Mouse (Mus musculus): ENCODE results near the gene Prok2. TPM values are rescaled to one million over a fixed set of nuclear protein-coding genes. Genes with fewer than 3 reads are reported as not detected.

Prok2 gene
- total and polyA plus RNA-seq, 3 experiments = 0.21 TPM; not detected in 2

DNA sequence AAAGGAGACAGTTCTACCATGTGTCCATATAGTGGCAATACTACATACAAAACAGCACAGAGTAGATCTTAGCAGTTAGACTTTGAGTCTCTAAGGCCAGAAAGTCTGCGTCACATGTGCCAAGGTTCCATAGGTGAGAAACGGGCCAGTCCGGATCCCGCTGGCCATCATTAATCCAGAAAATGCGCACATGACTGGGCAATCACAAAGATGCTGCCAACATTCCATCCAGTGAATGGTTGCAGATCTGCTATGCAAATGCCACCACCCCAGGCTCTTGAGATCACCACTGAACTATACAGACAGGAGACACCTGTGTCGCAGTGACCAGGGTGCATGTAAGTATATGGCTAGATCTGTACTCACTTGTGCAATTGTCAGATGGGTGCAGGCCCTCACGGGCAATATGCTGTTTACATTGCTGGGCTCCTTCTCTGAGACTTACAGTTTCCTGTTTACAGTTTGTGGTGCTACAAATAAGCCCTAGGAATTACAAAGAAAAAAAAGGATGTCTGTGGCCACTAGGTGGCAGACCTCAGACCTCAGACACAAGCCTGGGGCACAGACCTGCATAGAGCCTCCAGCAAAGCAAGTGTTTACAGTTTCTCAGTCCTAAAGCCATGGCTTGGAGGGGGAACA, 55.6 kb downstream of the Prok2 start (continued):
- TF ChIP-seq ELF1 (IDR thresholded peaks at IDR 0.05; ENCODE audit: low read depth, low read length) (0 out of 2 replicates have a peak, but pooled peaks have one; percentile 25), SMC3 (IDR thresholded peaks at IDR 0.05; ENCODE audit: low read depth, low read length) (peak; percentile 71), ZMIZ1 (IDR thresholded peaks at IDR 0.05; ENCODE audit: low read depth, low read length) (no peak), HCFC1 (IDR thresholded peaks at IDR 0.05; ENCODE audit: low read depth, low read length) (peak; percentile 12; the same call in 1 of the 2 replicates), USF2 (conservative IDR thresholded peaks at IDR 0.05; ENCODE audit: low read depth, low read length) (no peak), EP300 (IDR thresholded peaks at IDR 0.05; ENCODE audit: low read length) (no peak), JUND (conservative IDR thresholded peaks at IDR 0.05; ENCODE audit: low read depth, low read length) (no peak), ZNF384 (IDR thresholded peaks at IDR 0.05; ENCODE audit: low read depth, low read length) (peak; percentile 67), USF1 (IDR thresholded peaks at IDR 0.05; ENCODE audit: low read depth, low read length) (no peak), NELFE (IDR thresholded peaks at IDR 0.05; ENCODE audit: low read depth, low read length) (no peak), ZC3H11A (IDR thresholded peaks at IDR 0.05; ENCODE audit: low read depth, low read length) (no peak), MYC (IDR thresholded peaks at IDR 0.05; ENCODE audit: low read depth, low read length) (no peak), TBP (conservative IDR thresholded peaks at IDR 0.05; ENCODE audit: low read depth, low read length) (no peak), KAT2A (IDR thresholded peaks at IDR 0.05; ENCODE audit: insufficient replicate concordance, low read length) (no peak), MAZ (IDR thresholded peaks at IDR 0.05; ENCODE audit: low read depth, low read length) (0 out of 2 replicates have a peak, but pooled peaks have one; percentile 24), TCF12 (IDR thresholded peaks at IDR 0.05; ENCODE audit: low read depth, low read length) (0 out of 2 replicates have a peak, but pooled peaks have one; percentile 21), PAX5 (IDR thresholded peaks at IDR 0.05; ENCODE audit: low read length) (no peak), CHD2 (IDR thresholded peaks at IDR 0.05; ENCODE audit: low read length) (no peak), CHD1 (IDR thresholded peaks at IDR 0.05; ENCODE audit: low read depth, low read length) (no peak)

DNA sequence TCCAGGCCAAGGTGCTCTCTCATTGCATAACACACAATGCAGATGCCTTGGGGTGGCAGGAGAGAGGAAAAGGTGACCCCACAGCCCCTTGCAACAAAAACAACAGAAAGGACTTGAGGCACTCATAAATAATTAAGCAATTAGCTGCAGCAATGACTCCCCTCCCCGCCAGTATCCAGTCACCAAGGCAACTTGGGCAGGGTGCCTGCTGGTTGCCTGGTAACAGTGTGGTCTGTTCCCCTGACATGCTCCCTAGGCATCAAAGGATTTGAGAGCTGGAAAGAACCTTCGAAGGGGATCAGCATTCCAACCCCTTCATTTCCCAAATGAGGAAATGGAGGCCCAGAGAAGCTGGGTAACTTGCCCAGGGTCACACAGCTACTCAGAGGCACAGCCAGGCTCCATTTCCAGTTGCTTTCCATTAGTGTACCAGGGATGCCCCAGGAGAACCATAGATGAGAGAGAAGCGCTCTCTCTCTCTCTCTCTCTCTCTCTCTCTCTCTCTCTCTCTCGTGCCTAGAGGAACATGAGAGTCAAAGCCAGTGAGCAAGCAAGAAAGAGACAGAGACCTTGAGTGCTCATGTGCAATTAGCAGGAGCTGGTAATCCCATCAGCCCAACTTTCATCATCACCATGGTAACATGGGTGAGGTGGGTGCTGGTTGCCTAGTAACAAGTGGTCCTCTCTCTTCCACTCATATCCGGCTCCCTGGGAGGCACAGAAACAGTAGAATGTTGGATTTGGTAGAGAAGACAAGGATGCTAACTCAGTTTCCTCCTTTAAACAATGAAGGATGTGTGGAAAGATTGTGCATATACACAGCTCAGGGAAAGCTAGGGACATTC, 56.5 kb downstream of the Prok2 start:
- Histone ChIP-seq H3K36me3 (replicated peaks in 1 of 2; ENCODE audit: control insufficient read depth in 1 of 2, insufficient read depth in 1 of 2, low read length in 1 of 2) (no peaks in the 10 kb centered on the region), H3K4me1 (ENCODE audit: control insufficient read depth in 1 of 2, insufficient read depth in 2 of 2) (peaks cover 5 to 20% of the 10 kb centered on the region in 2 experiments), H3K9ac (ENCODE audit: insufficient read depth, low read depth) (no peak overlapping the region), H3K27me3 (replicated peaks) (peaks cover 5% of the 10 kb centered on the region), H3K9me3 (replicated peaks; ENCODE audit: low read length) (no peaks in the 10 kb centered on the region), H3K4me3 (replicated peaks in 1 of 3; ENCODE audit: low read depth in 2 of 3, low read length in 2 of 3, poor library complexity in 1 of 3) (no peak overlapping the region), H3K79me2 (replicated peaks; ENCODE audit: control insufficient read depth, extremely low read depth, insufficient read depth, poor library complexity, severe bottlenecking) (peaks cover 6% of the 10 kb centered on the region; the same call in 1 of the 2 replicates), H3K27ac (ENCODE audit: insufficient read depth, low read depth) (no peak overlapping the region), H3K4me2 (ENCODE audit: insufficient read depth, low read depth, poor library complexity, severe bottlenecking) (no peak overlapping the region)
- no peak for DNase-seq (ENCODE audit: extremely low read depth)
- TF ChIP-seq CHD1 (IDR thresholded peaks at IDR 0.05; ENCODE audit: low read depth, low read length) (no peak), ZC3H11A (IDR thresholded peaks at IDR 0.05; ENCODE audit: low read depth, low read length) (no peak), USF2 (conservative IDR thresholded peaks at IDR 0.05; ENCODE audit: low read depth, low read length) (no peak), CTCF (conservative IDR thresholded peaks at IDR 0.05 in 1 of 2, IDR thresholded peaks at IDR 0.05 in 1 of 2; ENCODE audit: low read depth in 2 of 2, low read length in 2 of 2) (no peak), ZKSCAN1 (IDR thresholded peaks at IDR 0.05; ENCODE audit: borderline replicate concordance, low read depth, low read length) (no peak)
- in situ Hi-C loops (cut with MboI; ENCODE audit: low pct_ligation_motif_present, low pct_unique_long_range_greater_than_20kb, low sequenced_read_pairs) = loop anchor here (25.0 kb wide), 1 partner anchor 118 kb away; no protein-coding TSS in a partner anchor
- dilution Hi-C loops (cut with MboI; ENCODE audit: extremely low pct_ligation_motif_present, extremely low pct_unique_long_range_greater_than_20kb, low sequenced_read_pairs) = no loop called here
